Mouse (Mus musculus): ENCODE data around the gene Gstm2.
"Not testable (repeated sequence)": the region's sequence is repeated elsewhere in the genome, so short reads cannot be mapped to it uniquely, and the experiment has no call there.

GRCm38 (mm10) chr3:108019226-108019625, 33.0 kb upstream of the Gstm2 start:
- not testable (repeated sequence) for TF ChIP-seq POLR2A (IDR thresholded peaks at IDR 0.05; ENCODE audit: control insufficient read depth, extremely low read depth, insufficient read depth, low read length, poor library complexity); CTCF (IDR thresholded peaks at IDR 0.05; ENCODE audit: borderline replicate concordance, control insufficient read depth, extremely low read depth, insufficient read depth, low read length, poor library complexity)
